Mouse (Mus musculus) stomach, embryonic 15.5 days (tissue): ENCODE data around the gene Spocd1. TPM values are rescaled to one million over a fixed set of nuclear protein-coding genes. Genes with fewer than 3 reads are reported as not detected.

ENCODE experiments used
- ATAC-seq: fragments of 200-750 bp; cut with Nextera tagmentation; 2 replicates; pipeline ENCODE4 v1.8.0; 2017; ENCODE audit warnings: low read depth, moderate number of reproducible peaks, moderate TSS enrichment; ENCODE audit not compliant: insufficient read depth, low FRiP score
- H3K27ac ChIP-seq: fragments of 300-500 bp; sonication (generic); 2 replicates; pipeline ENCODE4 v1.5.1; 2015; ENCODE audit warnings: mild to moderate bottlenecking, inconsistent platforms
- H3K27me3 ChIP-seq: fragments of 300-500 bp; sonication (generic); replicated peaks from 2 replicates; pipeline ENCODE4 v1.6.1; 2015; ENCODE audit warnings: inconsistent platforms
- H3K36me3 ChIP-seq: fragments of 300-500 bp; sonication (generic); 2 replicates; pipeline ENCODE4 v1.6.1; 2015; ENCODE audit warnings: inconsistent platforms
- H3K4me1 ChIP-seq: fragments of 300-500 bp; sonication (generic); 2 replicates; pipeline ENCODE4 v1.6.1; 2015; ENCODE audit warnings: inconsistent platforms
- H3K4me2 ChIP-seq: fragments of 300-500 bp; sonication (generic); 2 replicates; pipeline ENCODE4 v1.6.1; 2015; ENCODE audit warnings: mild to moderate bottlenecking, inconsistent platforms
- H3K4me3 ChIP-seq: fragments of 300-500 bp; sonication (generic); replicated peaks from 2 replicates; pipeline ENCODE4 v1.5.1; 2015; ENCODE audit warnings: inconsistent platforms
- H3K9ac ChIP-seq: fragments of 300-500 bp; sonication (generic); 2 replicates; pipeline ENCODE4 v1.6.1; 2015; ENCODE audit warnings: inconsistent platforms
- H3K9me3 ChIP-seq: fragments of 300-500 bp; sonication (generic); 2 replicates; pipeline ENCODE4 v1.6.1; 2016; ENCODE audit warnings: inconsistent platforms
- WGBS: fragments of 180-500 bp; shearing (Covaris S2); methylation state at CpG from one replicate; pipeline ENCODE4 v1.1.7; 2015; 5-methylcytosine and 5-hydroxymethylcytosine counted together
- polyA plus RNA-seq: library from polyadenylated mRNA; unstranded; fragments of >200 nt; fragmentation: Nextera tagmentation; extraction: Ambion mirVana; gene quantifications from 2 replicates; pipeline ENCODE4 v1.2.1, GENCODE M21; 2015

Spocd1 gene
- polyA plus RNA-seq, 1 experiment from 2014 or later = 0.04 TPM

GRCm38 (mm10) chr4:129981657-129982056 lies 52.6 kb downstream of the Spocd1 start:
- ATAC-seq = no peak
- no peaks in the 10 kb centered on the region for H3K36me3 ChIP-seq

DNA sequence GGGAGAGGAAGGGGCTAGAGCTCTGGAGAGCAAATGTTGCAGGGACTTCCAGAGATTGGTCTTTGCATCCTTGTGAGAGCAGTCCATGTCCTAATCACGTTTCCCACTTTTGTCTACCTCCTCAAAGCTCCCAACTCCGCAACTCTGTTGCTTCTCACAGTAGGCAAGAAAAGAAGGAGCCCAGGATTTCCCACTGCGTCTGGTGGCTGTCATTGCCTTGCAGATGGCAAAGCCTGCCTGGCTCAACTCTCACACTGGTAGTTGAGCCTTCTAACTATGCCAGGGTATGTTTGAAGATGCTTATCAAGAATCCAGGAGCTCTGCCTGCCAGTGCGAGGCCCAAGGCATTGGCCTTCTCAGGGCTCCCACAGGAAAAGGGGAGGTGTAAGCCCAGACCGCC lies 54.0 kb downstream of the Spocd1 start:
- Histone ChIP-seq H3K9ac (no peak overlapping the region), H3K4me1 (peaks cover 35% of the 10 kb centered on the region), H3K4me2 (no peak overlapping the region), H3K27me3 (peaks cover 33% of the 10 kb centered on the region), H3K36me3 (no peaks in the 10 kb centered on the region), H3K4me3 (no peak overlapping the region), H3K9me3 (no peaks in the 10 kb centered on the region), H3K27ac (no peak overlapping the region)
- no peak for ATAC-seq
- WGBS = 25% methylated on average over 5 of the region's 5 CpGs

More at GRCm38 (mm10) chr4:129981657-129982056, 52.6 kb downstream of the Spocd1 start:
- Histone ChIP-seq H3K4me1 (peaks cover 28% of the 10 kb centered on the region), H3K27me3 (peaks cover 26% of the 10 kb centered on the region), H3K27ac (no peak overlapping the region), H3K4me2 (no peak overlapping the region), H3K4me3 (no peak overlapping the region), H3K9ac (no peak overlapping the region), H3K9me3 (no peaks in the 10 kb centered on the region)
- 60% methylated on average over 11 of the region's 11 CpGs for WGBS

DNA sequence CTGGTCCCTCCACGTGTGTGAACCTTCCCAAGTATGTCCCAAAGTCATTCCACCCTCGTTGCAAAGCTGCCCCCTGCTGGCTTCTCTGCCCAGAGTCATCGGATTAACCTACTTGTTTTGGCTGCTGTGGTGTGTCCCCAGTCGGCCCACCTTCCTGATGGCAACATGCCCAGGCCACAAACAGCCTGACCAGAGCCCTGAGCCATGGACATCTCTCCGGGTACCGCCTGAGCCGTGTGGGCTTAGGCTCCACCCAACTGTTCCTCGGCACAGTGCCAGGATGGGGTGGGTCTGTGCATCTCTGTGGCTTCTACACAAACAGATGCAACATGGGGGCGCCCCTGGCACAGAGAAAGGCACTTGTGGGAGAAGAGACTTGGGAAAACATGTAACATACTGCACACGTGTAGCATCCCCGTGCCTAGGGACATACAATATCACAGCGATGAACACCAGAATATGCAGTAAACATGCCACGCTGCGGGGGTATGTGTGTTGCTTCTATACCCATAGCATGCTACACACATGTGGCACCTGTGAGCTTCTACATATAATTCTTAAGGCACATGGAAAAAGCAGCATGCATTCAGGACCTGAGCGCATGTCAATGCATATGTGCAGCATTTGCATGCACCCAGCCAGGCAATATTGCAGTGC lies 54.8 kb downstream of the Spocd1 start:
- Histone ChIP-seq H3K36me3 (no peaks in the 10 kb centered on the region), H3K9me3 (no peaks in the 10 kb centered on the region), H3K27ac (no peak overlapping the region), H3K27me3 (peaks cover 40% of the 10 kb centered on the region), H3K4me3 (peak overlapping the region; percentile 56), H3K4me1 (peaks cover 38% of the 10 kb centered on the region), H3K4me2 (peak overlapping the region; percentile 91), H3K9ac (no peak overlapping the region; the same call in 1 of the 2 replicates)
- 3% methylated on average over 15 of the region's 15 CpGs for WGBS
- ATAC-seq = no peak

GRCm38 (mm10) chr4:129984421-129985061 lies 55.5 kb downstream of the Spocd1 start, which contains the start of gene Adgrb2:
Gene Adgrb2 (plus strand): TSS chr4:129984870.
- Histone ChIP-seq H3K4me1 (peaks cover 38% of the 10 kb centered on the region), H3K27me3 (peaks cover 40% of the 10 kb centered on the region)
- WGBS = under 1% methylated on average over 30 of the region's 77 CpGs

GRCm38 (mm10) chr4:129985161-129985670 lies 56.2 kb downstream of the Spocd1 start:
- Histone ChIP-seq H3K9me3 (no peaks in the 10 kb centered on the region), H3K4me1 (peaks cover 38% of the 10 kb centered on the region), H3K27ac (no peak overlapping the region), H3K27me3 (peaks cover 40% of the 10 kb centered on the region), H3K36me3 (no peaks in the 10 kb centered on the region), H3K4me2 (peak overlapping the region; percentile 91), H3K4me3 (peak overlapping the region; percentile 56), H3K9ac (peak overlapping the region; percentile 33; the same call in 1 of the 2 replicates)
- no peak for ATAC-seq
- WGBS = under 1% methylated on average over 47 of the region's 48 CpGs

More at GRCm38 (mm10) chr4:129984421-129985061, 55.5 kb downstream of the Spocd1 start, which contains the start of gene Adgrb2:
- H3K9me3 ChIP-seq = no peaks in the 10 kb centered on the region
- no peak; the same call in 1 of the 2 replicates for ATAC-seq
- peak within 1 kb of the TSS; percentile 33; the same call in 1 of the 2 replicates for H3K9ac ChIP-seq
- peak within 1 kb of the TSS; percentile 56 for H3K4me3 ChIP-seq
- H3K4me2 ChIP-seq = peak within 1 kb of the TSS; percentile 91
- H3K27ac ChIP-seq = no peak within 1 kb of the TSS
- H3K36me3 ChIP-seq = no peaks in the 10 kb centered on the region

- no peak for ATAC-seq
- Histone ChIP-seq H3K27ac (no peak overlapping the region), H3K4me1 (peaks cover 38% of the 10 kb centered on the region), H3K9me3 (no peaks in the 10 kb centered on the region), H3K36me3 (no peaks in the 10 kb centered on the region), H3K4me2 (peak overlapping the region; percentile 91), H3K9ac (peak overlapping the region; percentile 33; the same call in 1 of the 2 replicates), H3K4me3 (peak overlapping the region; percentile 56), H3K27me3 (peaks cover 40% of the 10 kb centered on the region)
- WGBS = under 1% methylated on average over 52 of the region's 58 CpGs
Measured at GRCm38 (mm10) chr4:129985671-129986441, 56.8 kb downstream of the Spocd1 start.

GRCm38 (mm10) chr4:129987825-129988504 lies 58.9 kb downstream of the Spocd1 start:
- peak overlapping the region; percentile 16; the same call in 1 of the 2 replicates for H3K9ac ChIP-seq
- H3K4me1 ChIP-seq = peaks cover 38% of the 10 kb centered on the region
- H3K4me2 ChIP-seq = peak overlapping the region; percentile 93
- H3K27ac ChIP-seq = no peak overlapping the region
- H3K4me3 ChIP-seq = peak overlapping the region; percentile 49
- under 1% methylated on average over 53 of the region's 53 CpGs for WGBS
- no peaks in the 10 kb centered on the region for H3K9me3 ChIP-seq
- no peaks in the 10 kb centered on the region for H3K36me3 ChIP-seq
- peak; percentile 13; the same call in 1 of the 2 replicates for ATAC-seq
- peaks cover 37% of the 10 kb centered on the region for H3K27me3 ChIP-seq

DNA sequence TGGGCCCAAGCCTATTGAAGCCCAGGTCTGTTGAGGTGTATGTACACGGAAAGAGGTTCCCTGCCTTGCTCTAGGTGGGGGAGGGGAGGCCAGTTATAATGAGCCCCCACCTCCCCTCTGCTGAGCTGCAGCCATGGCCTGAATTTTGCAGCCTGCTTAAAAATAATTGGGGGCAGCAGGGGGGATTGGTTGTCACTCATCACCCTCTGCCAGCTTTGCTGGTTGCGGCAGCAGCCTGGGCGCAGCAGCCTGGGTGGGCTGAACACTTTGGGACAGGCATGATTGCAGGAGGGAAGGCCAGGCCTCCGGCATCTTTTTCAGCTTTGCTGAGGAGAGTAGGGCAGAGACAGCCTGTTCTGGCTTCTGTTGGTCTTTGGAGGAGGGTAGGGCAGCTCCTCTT lies 60.9 kb downstream of the Spocd1 start:
- H3K4me1 ChIP-seq = peaks cover 26% of the 10 kb centered on the region
- no peak overlapping the region for H3K4me3 ChIP-seq
- WGBS = 78% methylated on average over 4 of the region's 4 CpGs
- no peak overlapping the region for H3K4me2 ChIP-seq
- no peaks in the 10 kb centered on the region for H3K9me3 ChIP-seq
- H3K36me3 ChIP-seq = no peaks in the 10 kb centered on the region
- H3K27me3 ChIP-seq = peaks cover 23% of the 10 kb centered on the region
- ATAC-seq = no peak
- H3K9ac ChIP-seq = no peak overlapping the region
- no peak overlapping the region for H3K27ac ChIP-seq

GRCm38 (mm10) chr4:129992720-129993119 lies 63.7 kb downstream of the Spocd1 start:
- H3K9ac ChIP-seq = no peak overlapping the region
- peaks cover 9% of the 10 kb centered on the region for H3K27me3 ChIP-seq
- WGBS = 77% methylated on average over 16 of the region's 16 CpGs
- H3K4me2 ChIP-seq = no peak overlapping the region
- peaks cover 9% of the 10 kb centered on the region for H3K4me1 ChIP-seq
- H3K4me3 ChIP-seq = no peak overlapping the region
- no peak overlapping the region for H3K27ac ChIP-seq
- H3K9me3 ChIP-seq = no peaks in the 10 kb centered on the region
- H3K36me3 ChIP-seq = no peaks in the 10 kb centered on the region
- no peak for ATAC-seq

GRCm38 (mm10) chr4:129993213-129993612 lies 64.2 kb downstream of the Spocd1 start:
- no peaks in the 10 kb centered on the region for H3K36me3 ChIP-seq
- no peaks in the 10 kb centered on the region for H3K9me3 ChIP-seq
- no peak overlapping the region for H3K4me2 ChIP-seq
- peaks cover 4% of the 10 kb centered on the region for H3K4me1 ChIP-seq
- no peak for ATAC-seq
- H3K9ac ChIP-seq = no peak overlapping the region
- WGBS = 92% methylated on average over 5 of the region's 5 CpGs
- H3K27ac ChIP-seq = no peak overlapping the region
- no peak overlapping the region for H3K4me3 ChIP-seq
- peaks cover 5% of the 10 kb centered on the region for H3K27me3 ChIP-seq
